Mouse (Mus musculus): ENCODE data around the gene Pou6f2.

Pou6f2 gene

GRCm38 (mm10) chr13:18218566-18219234 is 178.8 kb downstream of the Pou6f2 start:
- peak in 1 of 2 experiments; percentile 37 for DNase-seq (ENCODE audit: inconsistent age in 2 of 2, low spot score in 1 of 2)

- DNase-seq (ENCODE audit: inconsistent age in 2 of 2, low spot score in 1 of 2), result no peak
These were observed 186.2 kb downstream of the Pou6f2 start for GRCm38 (mm10) chr13:18211242-18211641.

DNA sequence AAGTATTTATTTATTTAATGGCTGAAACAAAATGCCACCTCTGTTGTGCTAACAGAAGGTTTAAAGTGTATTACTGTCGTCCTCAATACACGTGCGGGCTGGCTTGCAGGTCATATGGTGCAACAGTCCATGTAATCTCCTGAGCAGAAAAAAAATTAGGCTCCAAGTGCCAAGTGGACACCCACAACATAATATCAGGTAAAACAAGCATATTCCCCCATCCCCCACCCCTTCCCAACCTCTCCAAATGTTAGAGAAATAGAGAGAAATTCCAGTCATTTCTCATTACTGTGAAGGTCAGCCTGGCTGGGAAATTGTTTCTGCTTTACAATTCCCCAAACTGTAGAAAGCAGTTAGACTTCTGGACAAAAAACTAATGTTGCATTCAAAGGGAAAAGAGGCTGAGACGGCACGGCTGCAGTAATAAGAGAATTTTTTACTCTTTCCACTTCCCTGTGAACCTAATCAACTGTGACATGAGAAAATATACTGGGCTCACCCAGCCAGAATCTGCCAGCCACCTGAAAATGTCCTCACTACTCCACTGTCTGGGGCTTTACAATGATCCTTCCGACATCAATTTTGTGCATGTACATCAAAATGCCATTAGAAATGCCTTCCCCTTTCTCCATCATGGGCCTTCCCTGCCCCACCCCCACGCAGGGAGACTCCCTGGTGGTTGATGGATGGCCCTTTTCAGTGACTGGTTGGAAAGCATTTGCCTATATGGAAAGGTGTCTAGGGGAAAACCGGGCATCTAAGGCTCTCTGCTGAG is 192.8 kb downstream of the Pou6f2 start:
- peak in 1 of 2 experiments; percentile 17 for DNase-seq (ENCODE audit: inconsistent age in 2 of 2, low spot score in 1 of 2)

DNA sequence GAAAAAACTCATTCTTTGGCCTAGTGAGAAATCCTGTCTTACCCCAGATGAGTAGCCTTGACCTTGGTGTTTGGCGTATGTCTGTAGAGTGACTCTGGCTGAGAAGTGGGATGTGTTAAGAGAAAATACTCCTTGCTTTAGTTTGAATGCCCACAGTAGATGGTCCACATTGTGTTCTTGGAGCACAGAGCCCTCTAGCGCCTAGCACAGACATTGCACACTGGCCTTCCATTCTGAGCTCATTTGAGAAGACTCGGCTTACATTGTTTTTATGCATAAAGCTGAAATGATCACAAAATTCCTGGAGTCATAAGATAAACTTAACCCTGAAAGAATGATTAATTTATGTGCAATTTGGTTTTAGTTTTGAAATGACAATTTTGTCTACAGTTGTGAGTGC is 223.5 kb downstream of the Pou6f2 start:
- DNase-seq (ENCODE audit: inconsistent age in 2 of 2, low spot score in 1 of 2), result peak; percentile 16 to 73

GRCm38 (mm10) chr13:18173021-18173420 is 224.5 kb downstream of the Pou6f2 start:
- no peak for DNase-seq (ENCODE audit: inconsistent age in 2 of 2, low spot score in 1 of 2)

GRCm38 (mm10) chr13:18172334-18172733 is 225.2 kb downstream of the Pou6f2 start:
- DNase-seq (ENCODE audit: inconsistent age in 2 of 2, low spot score in 1 of 2), result peak; percentile 4 to 44

DNA sequence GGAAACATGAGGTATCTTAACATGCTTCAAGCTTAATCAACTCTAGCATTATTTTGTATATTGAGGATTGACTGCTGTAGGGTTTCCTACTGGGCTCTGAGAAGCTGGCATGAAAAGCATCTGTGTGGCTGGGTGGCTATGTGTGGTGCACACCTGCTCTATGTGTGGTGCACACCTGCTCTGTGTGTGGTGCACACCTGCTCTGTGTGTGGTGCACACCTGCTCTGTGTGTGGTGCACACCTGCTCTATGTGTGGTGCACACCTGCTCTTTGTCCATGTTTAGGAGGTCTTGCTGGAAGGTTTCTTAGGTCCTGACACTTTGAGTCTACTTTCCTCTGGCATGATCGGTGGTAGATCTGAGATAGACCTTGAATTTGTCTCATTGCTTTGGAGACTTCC is 233.3 kb downstream of the Pou6f2 start:
- DNase-seq (ENCODE audit: inconsistent age in 2 of 2, low spot score in 1 of 2), result no peak

- no peak for DNase-seq (ENCODE audit: inconsistent age in 2 of 2, low spot score in 1 of 2)
These were observed 236.9 kb downstream of the Pou6f2 start for GRCm38 (mm10) chr13:18160566-18160965.

DNA sequence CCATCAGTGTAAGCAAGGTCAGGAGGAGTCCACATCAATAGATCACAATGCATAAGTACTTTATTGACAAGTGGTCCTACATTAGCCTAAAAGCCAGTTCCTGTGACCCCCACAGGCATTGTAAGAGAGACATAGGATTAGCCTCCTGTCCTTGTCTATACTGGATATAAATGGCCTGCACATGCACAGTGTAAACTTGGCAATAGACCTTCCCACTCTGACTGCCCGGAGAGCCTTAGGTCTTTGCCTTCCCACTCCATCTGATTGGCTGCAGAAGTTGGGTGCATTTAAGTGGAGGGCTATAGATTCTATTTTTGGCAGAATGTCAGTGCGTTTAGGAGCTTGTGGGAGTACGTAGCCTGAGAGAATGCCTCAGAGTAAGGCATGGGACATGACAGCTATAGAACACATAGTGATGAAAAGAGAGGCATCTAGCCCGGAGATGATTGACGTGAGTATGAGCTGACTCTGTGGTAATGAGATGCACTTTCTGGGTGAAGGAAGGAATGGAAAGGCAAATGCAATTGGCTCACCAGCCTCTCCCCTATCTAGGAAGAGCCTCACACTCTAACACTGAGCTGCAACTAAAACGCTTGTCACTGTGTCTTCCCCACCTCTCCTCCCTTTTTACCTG is 243.4 kb downstream of the Pou6f2 start:
- no peak for DNase-seq (ENCODE audit: inconsistent age in 2 of 2, low spot score in 1 of 2)

DNA sequence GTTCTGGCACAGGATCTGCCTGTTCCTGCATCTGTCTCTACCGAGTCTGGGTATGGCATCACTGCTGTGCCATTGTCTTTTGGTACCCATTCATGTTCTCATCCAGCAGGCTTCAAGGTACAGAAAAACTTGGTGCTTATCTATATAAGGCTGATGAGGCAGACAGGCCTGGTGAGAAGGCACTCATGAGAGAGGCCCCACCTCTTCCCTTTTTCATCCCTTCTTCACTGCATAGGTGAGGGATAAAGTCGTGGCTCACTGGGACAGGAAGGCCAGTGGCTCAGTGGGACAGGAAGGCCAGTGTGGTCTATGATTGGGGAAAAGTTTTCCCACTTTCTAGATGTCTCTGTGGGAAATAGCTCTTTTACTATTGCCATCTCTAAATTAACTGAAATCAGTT is 263.8 kb downstream of the Pou6f2 start:
- no peak for DNase-seq (ENCODE audit: inconsistent age in 2 of 2, low spot score in 1 of 2)

DNA sequence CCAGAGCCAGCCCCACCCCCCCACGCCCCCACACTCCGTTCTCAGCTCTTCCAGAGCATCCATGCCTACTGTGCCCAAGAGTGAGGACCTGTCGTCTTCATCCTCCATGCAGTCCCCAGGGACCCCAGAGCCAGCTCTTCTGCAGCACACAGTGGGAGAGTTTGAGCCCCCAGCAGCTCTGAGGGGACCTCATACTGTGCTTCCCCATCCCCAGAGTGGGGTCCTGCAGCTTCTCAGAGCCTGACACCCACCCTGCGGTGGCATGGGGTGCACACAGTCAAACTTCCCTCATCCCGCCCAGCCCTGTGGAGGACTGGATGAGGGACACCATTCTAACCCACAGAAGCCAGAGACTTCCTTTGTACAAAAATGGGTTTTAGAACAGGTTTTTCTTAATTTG is 264.3 kb downstream of the Pou6f2 start:
- no peak for DNase-seq (ENCODE audit: inconsistent age in 2 of 2, low spot score in 1 of 2)

DNA sequence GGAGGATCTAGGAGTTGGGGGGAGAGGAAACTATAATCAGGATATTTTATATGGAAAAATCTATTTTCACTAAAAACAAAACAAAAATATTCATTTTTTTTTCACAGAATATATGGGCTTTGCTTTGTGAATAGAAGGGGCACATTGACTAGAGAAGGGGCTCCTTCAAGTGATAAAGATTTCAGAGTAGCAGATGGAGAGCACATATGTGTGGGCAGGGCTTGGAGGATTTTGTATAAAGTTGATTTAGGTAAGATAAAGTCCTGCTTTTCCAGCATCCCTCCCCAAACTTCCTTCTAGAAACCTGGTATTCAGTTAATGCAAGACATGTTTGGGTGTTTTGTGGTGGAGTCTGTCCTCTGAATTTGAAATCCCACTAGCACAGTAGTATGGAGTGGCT is 266.2 kb downstream of the Pou6f2 start:
- DNase-seq (ENCODE audit: inconsistent age in 2 of 2, low spot score in 1 of 2), result no peak

DNA sequence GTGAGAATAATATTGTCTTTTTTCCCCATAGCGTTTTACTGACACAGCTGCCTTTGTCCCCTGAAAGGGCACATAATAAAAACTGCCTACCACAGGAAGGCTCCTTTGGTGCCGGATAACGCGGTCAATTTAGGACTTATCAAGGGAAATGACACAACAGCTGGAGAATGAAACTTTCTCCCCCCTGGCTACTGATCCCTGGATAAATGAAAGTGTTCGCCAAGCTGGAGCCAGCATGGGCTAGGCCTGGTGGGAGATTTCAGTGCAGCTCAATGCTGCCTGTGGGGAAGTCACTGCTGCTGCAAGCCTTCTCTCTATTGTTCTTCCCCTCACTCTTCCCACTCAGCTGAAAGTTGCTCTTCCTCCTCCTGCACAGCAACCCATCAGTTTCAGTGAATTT is 267.8 kb downstream of the Pou6f2 start:
- no peak for DNase-seq (ENCODE audit: inconsistent age in 2 of 2, low spot score in 1 of 2)

DNA sequence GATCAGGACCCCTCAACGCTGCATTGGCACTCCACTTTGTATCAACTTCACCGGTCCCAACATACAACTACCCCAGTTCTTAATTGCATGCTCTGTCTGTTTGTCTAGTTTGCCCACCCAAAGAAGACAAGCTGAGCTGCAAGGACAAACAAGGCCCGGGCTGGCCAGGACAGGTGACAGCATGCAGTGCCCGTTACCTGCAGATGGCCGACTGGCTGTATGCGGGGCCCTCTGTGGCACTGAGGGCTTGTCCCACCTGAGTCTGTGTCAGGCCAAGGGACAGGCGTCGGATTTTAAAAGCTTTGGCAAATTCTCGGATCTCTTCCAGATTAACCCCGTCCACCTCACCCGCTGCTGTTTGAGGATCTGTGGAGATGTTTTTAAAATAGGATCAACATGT is 268.7 kb downstream of the Pou6f2 start:
- DNase-seq (ENCODE audit: inconsistent age in 2 of 2, low spot score in 1 of 2), result no peak

DNA sequence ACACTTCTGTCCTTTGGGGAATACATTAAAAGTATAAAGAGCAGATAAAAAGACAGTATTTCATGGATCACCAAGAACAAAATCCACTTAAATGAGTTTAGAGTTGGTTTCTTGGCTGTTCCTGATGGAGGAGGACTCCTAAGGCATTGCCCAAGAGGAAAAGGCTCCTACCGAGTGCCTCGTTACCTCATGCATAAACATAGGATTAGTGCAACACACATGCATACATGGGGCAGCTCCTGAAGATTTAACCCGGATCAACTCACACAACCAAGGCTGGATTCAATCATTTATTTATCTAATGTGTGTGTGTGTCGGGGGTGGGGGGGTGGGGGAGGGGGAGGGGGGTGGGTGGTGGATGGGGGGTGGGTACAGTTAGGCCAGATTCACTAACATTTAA is 269.4 kb downstream of the Pou6f2 start:
- no peak for DNase-seq (ENCODE audit: inconsistent age in 2 of 2, low spot score in 1 of 2)

- DNase-seq (ENCODE audit: inconsistent age in 2 of 2, low spot score in 1 of 2), result no peak
These were observed 271.4 kb downstream of the Pou6f2 start for GRCm38 (mm10) chr13:18126111-18126510.

DNA sequence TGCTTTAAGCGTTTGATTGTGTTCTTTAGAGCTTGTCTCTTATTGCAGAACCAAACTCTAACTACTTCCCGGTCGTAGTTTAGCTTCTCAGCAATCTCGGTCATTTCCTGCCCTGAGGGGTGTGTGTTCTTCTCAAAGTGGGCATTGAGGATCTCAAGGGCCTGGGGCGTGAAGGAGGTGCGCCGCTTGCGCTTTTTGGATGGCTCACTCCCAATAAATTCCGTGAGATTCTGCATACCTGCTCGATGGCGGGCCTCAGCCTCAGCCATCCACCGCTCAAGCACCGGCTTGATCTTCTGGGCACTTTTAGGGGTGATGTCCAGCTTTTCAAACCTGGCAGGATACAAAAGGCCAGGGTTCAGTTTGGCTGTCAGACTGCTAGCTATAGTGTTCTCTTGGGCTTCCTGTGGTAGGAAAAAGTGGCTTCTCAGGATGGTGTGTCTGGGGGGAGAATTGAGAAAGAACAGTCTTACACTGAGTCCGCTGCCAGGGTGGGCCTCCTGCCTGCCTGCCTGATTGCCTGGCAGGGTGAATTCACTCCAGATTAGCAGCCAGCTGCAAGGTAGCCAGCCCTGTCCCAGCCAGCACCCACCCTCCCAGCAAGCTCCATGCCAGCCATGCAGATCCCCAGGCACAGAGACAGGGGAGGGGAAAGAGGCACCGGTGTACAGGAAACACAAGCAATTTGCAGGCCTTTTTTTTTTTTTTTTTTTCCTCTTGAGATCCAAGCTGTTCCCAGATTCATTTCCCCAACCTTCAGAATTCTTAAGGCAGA is 272.1 kb downstream of the Pou6f2 start:
- no peak for DNase-seq (ENCODE audit: inconsistent age in 2 of 2, low spot score in 1 of 2)

DNA sequence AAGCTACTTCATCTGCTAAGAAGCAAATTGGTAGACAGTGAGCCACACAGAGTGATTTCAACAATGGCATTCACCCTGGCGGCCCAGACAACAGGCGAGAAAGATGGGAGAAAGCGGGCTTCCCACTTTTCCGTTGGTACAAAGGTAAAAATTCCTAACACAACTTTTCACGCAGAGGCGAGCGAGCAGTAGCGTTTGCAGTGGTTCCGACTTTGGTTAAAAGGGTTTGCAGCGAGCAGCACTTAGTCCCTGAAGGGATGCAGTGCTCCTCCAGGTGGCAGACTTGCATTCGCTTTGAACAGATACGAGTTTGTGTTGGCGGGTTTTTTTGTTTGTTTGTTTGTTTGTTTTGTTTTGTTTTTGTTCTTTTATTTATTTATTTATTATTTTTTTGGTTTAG is 273.1 kb downstream of the Pou6f2 start:
- peak; percentile 12 to 55 for DNase-seq (ENCODE audit: inconsistent age in 2 of 2, low spot score in 1 of 2)

- no peak for DNase-seq (ENCODE audit: inconsistent age in 2 of 2, low spot score in 1 of 2)
These were observed 277.1 kb downstream of the Pou6f2 start for GRCm38 (mm10) chr13:18120406-18120805.

DNA sequence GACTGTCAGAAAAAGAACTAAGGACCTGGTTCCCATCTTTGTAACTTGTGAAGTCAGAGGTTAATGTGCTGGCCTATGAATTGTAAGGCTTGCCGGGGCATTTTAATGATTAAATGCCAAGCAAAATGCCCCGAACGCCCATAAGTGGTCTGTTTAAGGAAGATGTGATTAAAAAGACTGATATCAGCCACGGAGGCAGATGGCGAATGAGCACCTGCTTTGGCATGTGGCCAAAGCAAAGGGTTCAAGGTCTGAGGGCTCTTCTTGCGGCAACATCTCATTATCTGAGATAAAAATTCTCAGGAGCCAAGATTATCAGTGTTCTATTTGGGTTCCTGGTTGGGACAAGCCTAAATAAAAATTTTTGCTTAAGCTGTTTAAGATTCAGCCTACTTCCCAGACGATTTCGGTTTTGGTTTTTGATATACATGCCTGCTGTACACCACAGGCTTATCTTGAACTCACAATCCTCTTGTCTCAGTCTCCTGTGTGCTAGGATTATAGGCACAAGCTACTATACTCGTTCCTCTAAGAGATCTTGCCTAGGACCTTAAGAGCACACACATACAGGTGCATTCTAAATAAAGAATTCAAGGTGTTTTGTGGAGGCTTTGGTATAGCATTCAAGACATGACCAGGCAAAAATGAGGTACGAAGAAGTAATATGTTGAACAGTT is 315.9 kb downstream of the Pou6f2 start:
- no peak for DNase-seq (ENCODE audit: inconsistent age in 2 of 2, low spot score in 1 of 2)

Measured in adrenal gland, adult (tissue).